Mouse (Mus musculus) spleen, postnatal 36 days (tissue): ENCODE data around the gene Gdpd2.

Experiments
- DNase-seq, 2 experiments: peaks; one replicate each; pipeline ENCODE4 v3.0.0; 2022; ENCODE audit warnings: low spot score in 2 of 2, mixed read lengths in 1 of 2

Gene Gdpd2

GRCm38 (mm10) chrX:100729665-100730188 lies at the start of gene Gdpd2:
TSS of gene Gdpd2 (plus strand) at chrX:100729873.
- DNase-seq: no peak

GRCm38 (mm10) chrX:100686527-100686926 lies 43.1 kb upstream of the Gdpd2 start:
- no peak for DNase-seq

- DNase-seq: no peak
Measured at GRCm38 (mm10) chrX:100687360-100688032, 42.2 kb upstream of the Gdpd2 start.

- no peak for DNase-seq
Measured at GRCm38 (mm10) chrX:100688033-100688370, 41.7 kb upstream of the Gdpd2 start.

GRCm38 (mm10) chrX:100696776-100697175 lies 32.9 kb upstream of the Gdpd2 start:
- no peak for DNase-seq

GRCm38 (mm10) chrX:100708032-100708431 lies 21.6 kb upstream of the Gdpd2 start:
- DNase-seq: no peak

GRCm38 (mm10) chrX:100716173-100716572 lies 13.5 kb upstream of the Gdpd2 start:
- DNase-seq: no peak

- peak in 1 of 2 experiments; percentile 2 for DNase-seq
Measured at GRCm38 (mm10) chrX:100728947-100729346, 726 bp upstream of the Gdpd2 start.

- no peak for DNase-seq
Measured at GRCm38 (mm10) chrX:100730266-100730665, 593 bp downstream of the Gdpd2 start.

- no peak for DNase-seq
Measured at GRCm38 (mm10) chrX:100734359-100734758, 4.7 kb downstream of the Gdpd2 start.

- DNase-seq: peak in 1 of 2 experiments; percentile 15
Measured at GRCm38 (mm10) chrX:100738918-100739317, 9.2 kb downstream of the Gdpd2 start.

GRCm38 (mm10) chrX:100739443-100739842 lies 9.8 kb downstream of the Gdpd2 start:
- no peak for DNase-seq

GRCm38 (mm10) chrX:100740785-100741184 lies 11.1 kb downstream of the Gdpd2 start:
- DNase-seq: no peak

GRCm38 (mm10) chrX:100741940-100742339 lies 12.3 kb downstream of the Gdpd2 start:
- peak; percentile 4 to 10 for DNase-seq

- no peak for DNase-seq
Measured at GRCm38 (mm10) chrX:100765855-100766254, 36.2 kb downstream of the Gdpd2 start.

GRCm38 (mm10) chrX:100767181-100767884 lies 37.7 kb downstream of the Gdpd2 start, which contains the start of gene Dlg3:
TSS of gene Dlg3 (plus strand) at chrX:100767722.
- no peak for DNase-seq

- DNase-seq: no peak
Measured at GRCm38 (mm10) chrX:100767885-100768626, 38.4 kb downstream of the Gdpd2 start.

- no peak for DNase-seq
Measured at GRCm38 (mm10) chrX:100769281-100769680, 39.6 kb downstream of the Gdpd2 start.

- peak; percentile 41 to 46 for DNase-seq
Measured at GRCm38 (mm10) chrX:100774341-100774811, 44.7 kb downstream of the Gdpd2 start.

GRCm38 (mm10) chrX:100775405-100775804 lies 45.7 kb downstream of the Gdpd2 start:
- no peak for DNase-seq

GRCm38 (mm10) chrX:100776494-100776893 lies 46.8 kb downstream of the Gdpd2 start:
- peak in 1 of 2 experiments; percentile 25 for DNase-seq
